Mouse (Mus musculus) hindbrain, embryonic 12.5 days (tissue): ENCODE data around the gene Gm4969. TPM values are rescaled to one million over a fixed set of nuclear protein-coding genes. Genes with fewer than 3 reads are reported as not detected.

ENCODE experiments used
- ATAC-seq: fragments of 200-750 bp; cut with Nextera tagmentation; 2 replicates; pipeline ENCODE4 v1.8.0; 2017; ENCODE audit warnings: moderate TSS enrichment; ENCODE audit not compliant: low FRiP score
- H3K27ac ChIP-seq: fragments of 300-500 bp; sonication (generic); 2 replicates; pipeline ENCODE4 v1.5.1; 2016; ENCODE audit warnings: mild to moderate bottlenecking
- H3K27me3 ChIP-seq: fragments of 300-500 bp; sonication (generic); 2 replicates; pipeline ENCODE4 v1.6.1; 2016; ENCODE audit warnings: mild to moderate bottlenecking
- H3K36me3 ChIP-seq: fragments of 300-500 bp; sonication (generic); 2 replicates; pipeline ENCODE4 v1.6.1; 2016; ENCODE audit warnings: mild to moderate bottlenecking
- H3K4me1 ChIP-seq: fragments of 300-500 bp; sonication (generic); 2 replicates; pipeline ENCODE4 v1.6.1; 2016
- H3K4me2 ChIP-seq: fragments of 300-500 bp; sonication (generic); replicated peaks from 2 replicates; pipeline ENCODE4 v1.6.1; 2016; ENCODE audit warnings: mild to moderate bottlenecking
- H3K4me3 ChIP-seq: fragments of 300-500 bp; sonication (generic); 2 replicates; pipeline ENCODE4 v1.5.1; 2016; ENCODE audit warnings: mild to moderate bottlenecking
- H3K9ac ChIP-seq: fragments of 300-500 bp; sonication (generic); 2 replicates; pipeline ENCODE4 v1.6.1; 2016; ENCODE audit warnings: mild to moderate bottlenecking, moderate library complexity
- H3K9me3 ChIP-seq: fragments of 300-500 bp; sonication (generic); replicated peaks from 2 replicates; pipeline ENCODE4 v1.6.1; 2016; ENCODE audit warnings: mild to moderate bottlenecking
- WGBS: fragments of 180-500 bp; shearing (Covaris S2); methylation state at CpG from one replicate; pipeline ENCODE4 v1.1.7; 2016; 5-methylcytosine and 5-hydroxymethylcytosine counted together
- microRNA-seq: library from miRNA; unstranded; fragments of <30 nt; microRNA quantifications from one replicate; pipeline ENCODE4, GENCODE M21; 2017
- polyA plus RNA-seq: library from polyadenylated mRNA; unstranded; fragments of >200 nt; fragmentation: Nextera tagmentation; extraction: Ambion mirVana; gene quantifications from 2 replicates; pipeline ENCODE4 v1.2.1, GENCODE M21; 2016

The Gm4969 gene
- polyA plus RNA-seq, 1 experiment from 2014 or later: 1.8 TPM

- H3K9me3 ChIP-seq: no peaks in the 10 kb centered on the region
- no peaks in the 10 kb centered on the region for H3K27me3 ChIP-seq
- H3K9ac ChIP-seq: no peak overlapping the region
- 92% methylated on average over 8 of the region's 8 CpGs for WGBS
- peak; percentile 5; the same call in 1 of the 2 replicates for ATAC-seq
- H3K4me1 ChIP-seq: peaks cover 7% of the 10 kb centered on the region; the same call in 1 of the 2 replicates
- H3K4me2 ChIP-seq: no peak overlapping the region
- H3K4me3 ChIP-seq: no peak overlapping the region
- H3K27ac ChIP-seq: no peak overlapping the region
- H3K36me3 ChIP-seq: peaks cover 28% of the 10 kb centered on the region
Observed at GRCm38 (mm10) chr7:19055108-19055507, 63.1 kb downstream of the Gm4969 start.

DNA sequence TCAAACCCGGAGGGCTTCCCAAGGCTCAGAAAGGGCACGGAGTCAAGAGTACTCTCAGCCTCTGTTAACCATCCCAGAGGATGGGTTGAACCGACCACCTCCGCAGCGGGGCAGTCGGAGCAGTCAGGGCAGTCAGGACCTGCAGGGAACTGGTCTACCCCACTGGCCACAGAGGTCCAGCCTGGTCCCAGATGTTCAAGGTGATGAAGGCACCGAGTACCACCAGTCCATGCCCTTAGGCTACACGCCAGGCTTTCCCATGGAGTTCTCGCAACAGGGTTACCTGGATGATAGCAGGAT is 63.4 kb downstream of the Gm4969 start:
- H3K9me3 ChIP-seq: no peaks in the 10 kb centered on the region
- no peaks in the 10 kb centered on the region for H3K27me3 ChIP-seq
- ATAC-seq: no peak
- 65% methylated on average over 9 of the region's 9 CpGs for WGBS
- H3K36me3 ChIP-seq: peaks cover 32% of the 10 kb centered on the region
- peak overlapping the region; percentile 13; the same call in 1 of the 2 replicates for H3K4me3 ChIP-seq
- H3K27ac ChIP-seq: no peak overlapping the region
- 0 out of 2 replicates have a peak overlapping the region, but pooled peaks have one; percentile 44 for H3K9ac ChIP-seq
- H3K4me1 ChIP-seq: peaks cover 7% of the 10 kb centered on the region; the same call in 1 of the 2 replicates
- peak overlapping the region; percentile 42 for H3K4me2 ChIP-seq

GRCm38 (mm10) chr7:19054047-19054776 is 64.0 kb downstream of the Gm4969 start, which contains the start of gene Rsph6a:
Gene Rsph6a, plus strand, starts transcription at chr7:19054690.
- Histone ChIP-seq H3K27ac (0 out of 2 replicates have a peak within 1 kb of the TSS, but pooled peaks have one; percentile 5), H3K27me3 (no peaks in the 10 kb centered on the region), H3K9ac (0 out of 2 replicates have a peak within 1 kb of the TSS, but pooled peaks have one; percentile 44), H3K9me3 (no peaks in the 10 kb centered on the region), H3K4me1 (peaks cover 7% of the 10 kb centered on the region; the same call in 1 of the 2 replicates), H3K36me3 (peaks cover 37% of the 10 kb centered on the region), H3K4me2 (peak within 1 kb of the TSS; percentile 42), H3K4me3 (peak within 1 kb of the TSS; percentile 13)
- 28% methylated on average over 33 of the region's 33 CpGs for WGBS
- ATAC-seq: peak; percentile 68

DNA sequence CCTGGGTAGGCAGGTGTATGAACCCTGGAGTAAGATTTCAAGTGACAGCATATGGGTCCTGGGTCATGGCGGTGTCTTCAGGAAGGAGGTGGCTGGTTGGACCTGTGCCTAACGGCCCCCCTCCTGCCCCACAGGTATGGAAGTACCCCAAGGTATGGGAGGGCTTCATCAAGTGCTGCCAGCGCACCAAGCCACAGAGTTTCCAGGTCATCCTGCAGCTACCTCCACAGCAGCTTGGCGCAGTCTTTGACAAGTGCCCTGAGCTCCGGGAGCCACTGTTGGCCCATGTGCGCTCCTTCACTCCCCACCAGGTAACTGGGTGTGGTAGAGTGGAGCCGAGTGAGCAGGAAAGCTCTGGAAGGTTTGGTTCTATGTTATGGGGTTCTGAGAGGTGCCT is 65.0 kb downstream of the Gm4969 start:
- H3K27me3 ChIP-seq: no peaks in the 10 kb centered on the region
- no peaks in the 10 kb centered on the region for H3K9me3 ChIP-seq
- no peak overlapping the region for H3K4me3 ChIP-seq
- H3K27ac ChIP-seq: no peak overlapping the region
- peaks cover 7% of the 10 kb centered on the region; the same call in 1 of the 2 replicates for H3K4me1 ChIP-seq
- peaks cover 48% of the 10 kb centered on the region for H3K36me3 ChIP-seq
- no peak overlapping the region; the same call in 1 of the 2 replicates for H3K9ac ChIP-seq
- 95% methylated on average over 7 of the region's 7 CpGs for WGBS
- no peak overlapping the region for H3K4me2 ChIP-seq
- no peak for ATAC-seq

DNA sequence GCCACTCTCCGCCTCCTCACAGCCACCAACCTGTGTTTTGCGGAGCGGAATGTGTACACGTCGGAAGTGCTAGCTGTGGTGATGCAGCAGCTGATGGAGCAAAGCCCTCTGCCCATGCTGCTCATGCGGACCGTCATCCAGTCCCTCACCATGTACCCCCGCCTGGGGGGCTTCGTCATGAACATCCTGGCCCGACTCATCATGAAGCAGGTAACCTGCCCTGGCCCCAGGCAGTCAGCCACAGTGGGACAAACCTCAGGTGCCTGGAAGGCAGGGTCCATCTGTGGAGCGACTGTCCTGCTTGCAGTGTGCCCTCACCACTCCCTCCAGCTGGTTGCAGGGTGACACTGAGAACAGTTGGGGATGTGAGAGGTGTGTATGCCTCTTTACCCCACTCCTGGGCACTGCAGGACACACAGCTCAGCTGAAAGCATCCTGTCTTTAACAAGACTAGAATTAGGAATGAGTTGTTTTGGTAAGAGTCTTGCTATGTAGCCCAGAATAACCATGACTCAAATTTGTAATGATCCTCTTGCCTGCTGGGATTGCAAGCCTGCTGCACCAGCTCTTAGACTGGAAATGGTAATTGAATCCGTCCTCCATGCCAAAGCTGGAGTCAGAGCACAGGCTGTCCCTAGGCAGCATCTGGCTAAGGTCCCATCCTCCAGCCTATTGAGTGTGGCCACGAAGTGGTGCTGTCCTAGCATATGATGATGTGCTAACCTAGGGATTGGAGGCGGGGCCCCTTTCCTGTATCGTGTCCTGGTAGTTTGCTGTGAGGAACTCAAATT is 65.6 kb downstream of the Gm4969 start:
- Histone ChIP-seq H3K36me3 (peaks cover 54% of the 10 kb centered on the region), H3K27me3 (no peaks in the 10 kb centered on the region), H3K9me3 (no peaks in the 10 kb centered on the region), H3K9ac (no peak overlapping the region; the same call in 1 of the 2 replicates), H3K4me3 (no peak overlapping the region), H3K4me1 (peaks cover 7% of the 10 kb centered on the region; the same call in 1 of the 2 replicates), H3K27ac (no peak overlapping the region), H3K4me2 (no peak overlapping the region)
- 92% methylated on average over 15 of the region's 15 CpGs for WGBS
- ATAC-seq: no peak

DNA sequence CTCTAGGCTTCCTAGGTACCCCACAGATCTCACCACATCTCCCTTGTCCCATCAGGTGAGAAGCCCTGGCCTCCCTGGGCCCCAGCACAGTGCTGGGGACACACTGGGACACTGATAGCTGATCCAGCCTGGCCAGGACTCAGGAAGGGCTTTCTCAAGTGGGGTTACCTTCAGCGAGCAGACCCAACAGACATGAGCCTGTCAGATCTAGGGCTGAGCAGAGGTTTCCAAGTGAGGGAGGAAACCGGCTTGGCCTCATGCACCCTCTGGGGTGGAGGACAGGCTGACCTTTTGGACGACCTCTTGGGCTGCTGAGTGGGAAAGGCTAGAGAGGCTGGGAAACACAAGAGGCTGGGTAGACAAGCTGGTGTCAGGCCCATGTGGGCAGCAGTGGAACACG is 67.0 kb downstream of the Gm4969 start:
- no peak for ATAC-seq
- Histone ChIP-seq H3K9ac (no peak overlapping the region), H3K4me1 (peaks cover 7% of the 10 kb centered on the region; the same call in 1 of the 2 replicates), H3K4me3 (no peak overlapping the region), H3K4me2 (no peak overlapping the region), H3K36me3 (peaks cover 68% of the 10 kb centered on the region), H3K27me3 (no peaks in the 10 kb centered on the region), H3K27ac (no peak overlapping the region), H3K9me3 (no peaks in the 10 kb centered on the region)
- WGBS: 71% methylated on average over 4 of the region's 4 CpGs

DNA sequence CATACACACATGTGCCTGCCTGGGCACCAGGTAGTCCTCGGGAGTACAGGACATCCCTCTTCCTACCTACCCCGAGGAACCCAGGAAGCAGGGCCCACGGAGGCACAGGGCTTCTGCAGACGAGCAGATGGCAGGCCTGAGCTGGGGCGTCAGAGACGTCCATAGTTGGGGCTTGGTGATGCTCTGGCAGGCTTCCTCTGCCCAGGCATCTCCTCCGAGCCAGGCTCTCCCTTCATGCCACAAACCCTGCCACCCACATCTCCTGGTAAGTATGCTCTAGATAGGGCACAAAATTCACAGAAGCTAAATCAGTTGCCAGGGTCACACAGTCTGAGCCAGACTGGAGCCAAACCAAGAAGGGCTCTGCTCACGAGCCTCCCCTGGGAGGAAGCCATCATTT is 68.0 kb downstream of the Gm4969 start:
- Histone ChIP-seq H3K9ac (no peak overlapping the region), H3K9me3 (no peaks in the 10 kb centered on the region), H3K4me3 (no peak overlapping the region), H3K4me1 (peaks cover 7% of the 10 kb centered on the region; the same call in 1 of the 2 replicates), H3K27ac (no peak overlapping the region), H3K36me3 (peaks cover 77% of the 10 kb centered on the region), H3K27me3 (no peaks in the 10 kb centered on the region), H3K4me2 (no peak overlapping the region)
- WGBS: 92% methylated on average over 8 of the region's 8 CpGs
- ATAC-seq: no peak

DNA sequence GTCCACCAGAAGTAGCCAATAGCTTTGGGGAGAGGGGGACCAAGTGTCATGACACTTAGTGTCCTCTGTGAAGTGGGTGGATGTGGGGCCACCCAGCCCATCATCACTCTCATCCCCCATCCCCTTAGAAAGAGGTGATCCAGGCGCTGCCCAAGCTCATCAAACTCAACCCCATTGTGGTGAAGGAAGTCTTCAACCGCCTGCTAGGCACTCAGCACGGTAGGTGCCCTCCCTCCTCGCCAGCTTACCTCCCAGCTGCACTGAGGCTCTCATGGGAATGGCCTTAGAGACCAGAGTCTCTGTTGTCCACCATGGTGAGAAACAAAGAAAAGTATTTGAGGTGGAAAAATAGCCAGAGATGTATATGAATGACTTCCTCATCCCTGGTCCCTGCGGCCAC is 68.9 kb downstream of the Gm4969 start:
- no peak overlapping the region for H3K9ac ChIP-seq
- no peak overlapping the region for H3K4me2 ChIP-seq
- 0 out of 2 replicates have a peak, but pooled peaks cover 2% of the 10 kb centered on the region for H3K4me1 ChIP-seq
- 87% methylated on average over 5 of the region's 5 CpGs for WGBS
- no peaks in the 10 kb centered on the region for H3K27me3 ChIP-seq
- H3K9me3 ChIP-seq: no peaks in the 10 kb centered on the region
- no peak overlapping the region for H3K27ac ChIP-seq
- no peak for ATAC-seq
- H3K36me3 ChIP-seq: peaks cover 87% of the 10 kb centered on the region
- H3K4me3 ChIP-seq: no peak overlapping the region

Small RNA genes within 50 kb of the gene (microRNA-seq; reads per million reads assigned to microRNA genes)
- gene Mir3100: not detected

Other genes starting within 250 kb of the Gm4969 start
- gene Pglyrp1, start 247.0 kb downstream of the Gm4969 start, polyA plus RNA-seq: 2.9 and 3.8 TPM in 2 replicates
- gene Ccdc61, start 208.0 kb downstream of the Gm4969 start, polyA plus RNA-seq: 28.8 and 31.9 TPM in 2 replicates
- gene Nova2, start 192.5 kb downstream of the Gm4969 start, polyA plus RNA-seq: 11.2 and 12.5 TPM in 2 replicates
- 0.29 and 0.37 TPM in 2 replicates for gene Nanos2, start 131.0 kb downstream of the Gm4969 start, polyA plus RNA-seq
- 6.8 and 6.9 TPM in 2 replicates for gene Mypop, start 127.1 kb downstream of the Gm4969 start, polyA plus RNA-seq
- gene Irf2bp1, start 114.3 kb downstream of the Gm4969 start, polyA plus RNA-seq: 44.0 and 47.4 TPM in 2 replicates
- gene Foxa3, start 94.8 kb downstream of the Gm4969 start, polyA plus RNA-seq: 0.10 and 0.73 TPM in 2 replicates
- 47.0 and 50.8 TPM in 2 replicates for gene Sympk, start 94.0 kb downstream of the Gm4969 start, polyA plus RNA-seq
- gene Rsph6a, start 63.7 kb downstream of the Gm4969 start, polyA plus RNA-seq: not detected in 2 replicates
- 20.1 and 23.6 TPM in 2 replicates for gene Dmwd, start 42.1 kb downstream of the Gm4969 start, polyA plus RNA-seq
- 13.4 and 14.6 TPM in 2 replicates for gene Dmpk, start 34.5 kb downstream of the Gm4969 start, polyA plus RNA-seq
- gene Six5, start 23.8 kb downstream of the Gm4969 start, polyA plus RNA-seq: 9.1 and 9.7 TPM in 2 replicates
- 20.9 TPM in 2 replicates for gene Fbxo46, start 1.5 kb upstream of the Gm4969 start, polyA plus RNA-seq
- gene Qpctl, start 30.9 kb upstream of the Gm4969 start, polyA plus RNA-seq: 21.2 and 22.8 TPM in 2 replicates
- gene Snrpd2, start 31.4 kb upstream of the Gm4969 start, polyA plus RNA-seq: 118 and 122 TPM in 2 replicates
- gene Gipr, start 47.8 kb upstream of the Gm4969 start, polyA plus RNA-seq: 1.4 and 2.0 TPM in 2 replicates
- gene Eml2, start 58.1 kb upstream of the Gm4969 start, polyA plus RNA-seq: 6.1 and 7.2 TPM in 2 replicates
- 2.2 and 2.4 TPM in 2 replicates for gene Gpr4, start 94.2 kb upstream of the Gm4969 start, polyA plus RNA-seq
- gene Opa3, start 110.0 kb upstream of the Gm4969 start, polyA plus RNA-seq: 41.1 and 41.7 TPM in 2 replicates
- 52.7 and 60.3 TPM in 2 replicates for gene Vasp, start 153.4 kb upstream of the Gm4969 start, polyA plus RNA-seq
- 0.17 TPM in 1 of 2 replicates, not detected in the other for gene Ppm1n, start 161.7 kb upstream of the Gm4969 start, polyA plus RNA-seq
- 67.8 and 68.0 TPM in 2 replicates for gene Rtn2, start 164.3 kb upstream of the Gm4969 start, polyA plus RNA-seq
- 0.10 TPM in 1 of 2 replicates, not detected in the other for gene Fosb, start 191.7 kb upstream of the Gm4969 start, polyA plus RNA-seq
- gene Ercc1, start 226.4 kb upstream of the Gm4969 start, polyA plus RNA-seq: 95.6 and 96.8 TPM in 2 replicates
- 17.3 and 20.4 TPM in 2 replicates for gene Cd3eap, start 241.1 kb upstream of the Gm4969 start, polyA plus RNA-seq
- gene Ppp1r13l, start 241.4 kb upstream of the Gm4969 start, polyA plus RNA-seq: 4.7 and 5.5 TPM in 2 replicates